Mouse (Mus musculus) midbrain, embryonic 12.5 days (tissue): ENCODE results near the gene Zfp697. TPM values are rescaled to one million over a fixed set of nuclear protein-coding genes. Genes with fewer than 3 reads are reported as not detected.
A peak's percentile ranks its signal among the peaks of the same experiment; 100 is the strongest.
"Not testable (repeated sequence)": the region's sequence is repeated elsewhere in the genome, so short reads cannot be mapped to it uniquely, and the experiment has no call there.

ENCODE experiments used
- ATAC-seq: fragments of 200-750 bp; cut with Nextera tagmentation; 2 replicates; pipeline ENCODE4 v1.8.0; 2017; ENCODE audit warnings: low read depth, moderate TSS enrichment, moderate library complexity; ENCODE audit not compliant: low FRiP score
- H3K27ac ChIP-seq: fragments of 300-500 bp; sonication (generic); replicated peaks from 2 replicates; pipeline ENCODE4 v1.5.1; 2016; ENCODE audit warnings: mild to moderate bottlenecking
- H3K27me3 ChIP-seq: fragments of 300-500 bp; sonication (generic); 2 replicates; pipeline ENCODE4 v1.6.1; 2016; ENCODE audit warnings: mild to moderate bottlenecking
- H3K36me3 ChIP-seq: fragments of 300-500 bp; sonication (generic); 2 replicates; pipeline ENCODE4 v1.6.1; 2016
- H3K4me1 ChIP-seq: fragments of 300-500 bp; sonication (generic); 2 replicates; pipeline ENCODE4 v1.6.1; 2016
- H3K4me2 ChIP-seq: fragments of 300-500 bp; sonication (generic); replicated peaks from 2 replicates; pipeline ENCODE4 v1.6.1; 2016; ENCODE audit warnings: mild to moderate bottlenecking, moderate library complexity
- H3K4me3 ChIP-seq: fragments of 300-500 bp; sonication (generic); 2 replicates; pipeline ENCODE4 v1.5.1; 2016; ENCODE audit warnings: mild to moderate bottlenecking
- H3K9ac ChIP-seq: fragments of 300-500 bp; sonication (generic); replicated peaks from 2 replicates; pipeline ENCODE4 v1.6.1; 2016; ENCODE audit warnings: mild to moderate bottlenecking, moderate library complexity
- H3K9me3 ChIP-seq: fragments of 300-500 bp; sonication (generic); 2 replicates; pipeline ENCODE4 v1.6.1; 2016; ENCODE audit warnings: mild to moderate bottlenecking
- WGBS: fragments of 180-500 bp; shearing (Covaris S2); methylation state at CpG from one replicate; pipeline ENCODE4 v1.1.7; 2016; 5-methylcytosine and 5-hydroxymethylcytosine counted together
- polyA plus RNA-seq: library from polyadenylated mRNA; unstranded; fragments of >200 nt; fragmentation: Nextera tagmentation; extraction: Ambion mirVana; gene quantifications from 2 replicates; pipeline ENCODE4 v1.2.1, GENCODE M21; 2016

Zfp697 gene
- polyA plus RNA-seq, 1 experiment from 2014 or later: 9.9 TPM

DNA sequence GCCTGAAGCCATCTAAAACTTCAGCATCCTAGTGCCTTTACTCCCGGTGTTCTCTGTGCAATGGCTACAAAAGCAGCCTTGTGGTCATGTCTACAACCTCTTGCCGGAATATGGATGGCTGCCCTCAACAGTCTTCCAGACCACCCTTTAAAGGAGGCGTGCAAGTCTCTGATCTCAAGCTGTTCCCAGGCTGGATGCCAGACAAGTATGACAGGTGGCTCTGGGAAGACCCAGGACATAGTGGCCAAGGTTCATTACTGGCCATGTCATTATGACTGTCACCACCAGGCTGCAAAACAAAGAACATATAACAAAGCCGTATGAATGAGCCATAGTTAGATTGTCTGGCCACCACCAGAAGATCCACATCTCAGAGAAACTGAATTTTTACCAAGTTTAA lies 4.0 kb upstream of the Zfp697 start:
- Histone ChIP-seq H3K4me1 (peaks cover 4% of the 10 kb centered on the region), H3K27me3 (no peaks in the 10 kb centered on the region), H3K27ac (no peak overlapping the region), H3K4me3 (no peak overlapping the region), H3K9ac (no peak overlapping the region), H3K36me3 (no peaks in the 10 kb centered on the region), H3K4me2 (no peak overlapping the region), H3K9me3 (no peaks in the 10 kb centered on the region)
- no peak for ATAC-seq
- 94% methylated on average over 4 of the region's 4 CpGs for WGBS

DNA sequence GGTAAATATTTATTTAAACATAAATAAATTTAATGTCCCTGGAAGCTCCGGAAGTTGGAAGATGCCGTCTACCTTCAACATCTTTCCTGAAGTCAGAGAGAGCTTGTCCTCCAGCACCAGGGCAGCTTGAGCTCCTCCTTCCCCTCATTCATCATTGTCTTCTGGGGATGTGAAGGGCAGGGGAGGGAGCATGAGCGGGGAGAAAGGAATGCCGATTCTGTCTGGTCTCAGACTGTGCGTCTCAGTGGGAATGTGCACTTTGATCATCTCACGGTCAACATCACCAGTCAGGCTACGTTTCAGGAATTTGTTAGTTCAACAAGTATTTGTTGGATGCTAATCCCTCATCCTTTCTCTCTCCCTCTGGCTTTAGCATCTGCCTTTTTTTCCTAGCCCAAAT lies 3.0 kb upstream of the Zfp697 start:
- H3K27me3 ChIP-seq: no peaks in the 10 kb centered on the region
- H3K9me3 ChIP-seq: no peaks in the 10 kb centered on the region
- no peak overlapping the region for H3K9ac ChIP-seq
- peaks cover 13% of the 10 kb centered on the region for H3K4me1 ChIP-seq
- H3K4me3 ChIP-seq: no peak overlapping the region
- no peak overlapping the region for H3K27ac ChIP-seq
- 30% methylated on average over 7 of the region's 7 CpGs for WGBS
- H3K4me2 ChIP-seq: no peak overlapping the region
- no peak for ATAC-seq
- no peaks in the 10 kb centered on the region for H3K36me3 ChIP-seq

DNA sequence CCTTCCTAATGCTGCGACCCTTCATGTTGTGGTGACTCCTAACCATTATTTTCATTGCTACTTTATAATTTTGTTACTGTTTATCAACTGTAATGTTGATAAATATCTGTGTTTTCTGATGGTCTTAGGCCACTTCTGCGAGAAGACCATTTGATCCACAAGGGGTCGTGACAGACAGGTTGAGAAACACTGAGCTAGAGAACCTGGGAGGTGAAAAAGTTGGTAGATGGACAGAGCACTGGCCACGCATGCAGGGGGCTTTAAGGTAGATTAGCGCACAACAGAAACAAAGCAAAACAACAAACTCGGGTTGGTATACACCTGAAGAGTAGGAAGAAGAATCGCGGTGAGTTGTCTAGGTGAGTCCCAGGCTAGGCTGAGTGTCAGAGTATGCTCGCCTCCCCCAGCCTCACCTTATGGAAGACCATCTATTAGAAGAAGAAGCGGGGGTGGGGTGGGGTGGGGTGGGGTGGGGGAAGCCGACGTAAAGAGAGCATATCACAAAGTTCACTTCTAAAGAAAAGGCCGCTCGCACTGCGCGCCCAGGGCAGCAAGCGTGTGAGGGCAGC lies 500 bp upstream of the Zfp697 start:
- WGBS: 6% methylated on average over 17 of the region's 17 CpGs
- H3K27ac ChIP-seq: peak overlapping the region; percentile 90; the same call in 1 of the 2 replicates
- H3K4me3 ChIP-seq: peak overlapping the region; percentile 89
- H3K27me3 ChIP-seq: no peaks in the 10 kb centered on the region
- peak overlapping the region; percentile 92 for H3K9ac ChIP-seq
- peaks cover 16% of the 10 kb centered on the region for H3K4me1 ChIP-seq
- H3K36me3 ChIP-seq: no peaks in the 10 kb centered on the region
- peak; percentile 17 for ATAC-seq
- H3K9me3 ChIP-seq: no peaks in the 10 kb centered on the region
- peak overlapping the region; percentile 87 for H3K4me2 ChIP-seq

DNA sequence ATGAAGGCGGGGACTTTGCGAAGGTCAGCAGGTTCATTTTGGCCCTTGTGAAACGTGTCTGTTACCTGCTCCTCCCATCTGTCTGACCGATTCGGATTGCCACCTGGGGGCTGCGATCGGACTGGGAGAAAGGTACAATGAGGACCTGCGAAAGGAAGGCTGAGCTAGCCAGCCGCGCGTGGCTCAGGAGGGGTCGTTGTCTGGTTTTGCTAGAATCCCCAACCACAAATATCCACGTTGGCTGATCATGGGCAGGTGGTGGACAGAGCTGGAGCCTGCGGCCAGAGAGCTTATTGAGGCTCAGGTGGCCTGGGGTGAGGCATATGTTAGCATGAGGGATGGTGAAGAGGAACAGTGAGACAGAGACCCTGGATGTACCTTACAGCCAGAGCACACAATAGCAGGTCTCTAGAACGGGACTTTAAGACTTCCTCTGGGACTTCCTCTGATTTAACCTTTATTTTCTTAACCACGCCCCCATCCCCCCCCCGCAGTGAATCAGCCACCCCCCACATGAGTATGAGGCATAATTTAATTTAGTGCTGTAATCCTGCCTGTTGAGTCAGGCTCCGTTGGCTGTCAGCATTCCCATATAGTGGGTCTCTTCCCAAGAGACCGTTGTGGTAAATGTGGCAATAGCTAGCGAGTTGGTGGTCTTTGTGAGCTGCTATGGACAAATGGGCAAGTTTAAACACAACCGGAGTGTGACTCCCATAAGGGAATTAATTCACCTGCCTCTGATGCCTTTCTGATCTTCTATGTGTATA lies 946 bp downstream of the Zfp697 start:
- H3K9ac ChIP-seq: peak overlapping the region; percentile 92
- peak; percentile 29 for ATAC-seq
- no peaks in the 10 kb centered on the region for H3K27me3 ChIP-seq
- peak overlapping the region; percentile 89 for H3K4me3 ChIP-seq
- H3K4me2 ChIP-seq: peak overlapping the region; percentile 87
- no peaks in the 10 kb centered on the region for H3K36me3 ChIP-seq
- peaks cover 19% of the 10 kb centered on the region for H3K4me1 ChIP-seq
- H3K27ac ChIP-seq: peak overlapping the region; percentile 90
- 9% methylated on average over 21 of the region's 21 CpGs for WGBS
- no peaks in the 10 kb centered on the region for H3K9me3 ChIP-seq

DNA sequence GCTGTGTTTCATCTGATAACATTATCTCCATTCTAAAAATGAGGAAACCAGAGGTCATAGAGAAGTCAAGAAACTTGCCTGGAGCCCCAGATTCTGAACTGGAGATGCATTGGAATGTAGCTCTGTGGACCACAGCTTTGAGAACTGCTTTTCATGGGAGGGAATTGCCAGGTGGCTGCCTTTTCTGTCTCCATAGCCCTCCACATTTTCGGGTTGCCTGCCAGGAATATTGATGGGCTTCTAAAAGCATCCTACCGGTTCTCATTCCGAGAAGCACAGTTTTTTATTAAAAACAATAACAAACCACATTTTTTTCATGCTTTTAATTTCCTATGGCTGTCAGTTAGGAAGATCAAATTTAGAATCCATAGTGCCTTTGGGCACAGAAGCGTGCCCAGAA lies 4.8 kb downstream of the Zfp697 start:
- Histone ChIP-seq H3K9ac (no peak overlapping the region), H3K27ac (no peak overlapping the region), H3K36me3 (no peaks in the 10 kb centered on the region), H3K27me3 (no peaks in the 10 kb centered on the region), H3K4me3 (no peak overlapping the region), H3K4me2 (no peak overlapping the region), H3K4me1 (peaks cover 19% of the 10 kb centered on the region), H3K9me3 (no peaks in the 10 kb centered on the region)
- no peak for ATAC-seq
- WGBS: 85% methylated on average over 4 of the region's 4 CpGs

DNA sequence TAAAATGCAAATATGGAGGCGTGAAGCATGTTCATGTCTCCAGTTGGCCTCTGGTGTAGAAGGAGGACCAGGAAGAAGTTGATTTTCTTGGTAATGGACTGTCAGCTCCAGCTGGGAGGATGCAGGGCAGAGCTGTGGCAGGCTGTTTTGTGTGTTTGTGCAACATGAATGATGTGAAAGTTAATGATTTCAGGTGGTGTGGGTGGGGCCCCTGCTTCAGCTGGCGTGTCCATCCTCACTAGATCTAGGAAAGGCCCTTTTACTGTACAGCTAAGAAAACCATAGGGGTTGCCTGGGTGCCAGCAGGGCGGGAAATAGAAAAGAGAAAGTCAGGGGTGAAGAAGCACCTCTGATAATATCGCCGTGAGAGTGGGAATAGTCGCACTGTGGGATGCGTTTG lies 5.5 kb downstream of the Zfp697 start:
- Histone ChIP-seq H3K27me3 (no peaks in the 10 kb centered on the region), H3K9ac (no peak overlapping the region), H3K36me3 (no peaks in the 10 kb centered on the region), H3K4me2 (no peak overlapping the region), H3K27ac (no peak overlapping the region), H3K9me3 (no peaks in the 10 kb centered on the region), H3K4me1 (peaks cover 19% of the 10 kb centered on the region), H3K4me3 (no peak overlapping the region)
- ATAC-seq: no peak
- WGBS: 85% methylated on average over 7 of the region's 7 CpGs

DNA sequence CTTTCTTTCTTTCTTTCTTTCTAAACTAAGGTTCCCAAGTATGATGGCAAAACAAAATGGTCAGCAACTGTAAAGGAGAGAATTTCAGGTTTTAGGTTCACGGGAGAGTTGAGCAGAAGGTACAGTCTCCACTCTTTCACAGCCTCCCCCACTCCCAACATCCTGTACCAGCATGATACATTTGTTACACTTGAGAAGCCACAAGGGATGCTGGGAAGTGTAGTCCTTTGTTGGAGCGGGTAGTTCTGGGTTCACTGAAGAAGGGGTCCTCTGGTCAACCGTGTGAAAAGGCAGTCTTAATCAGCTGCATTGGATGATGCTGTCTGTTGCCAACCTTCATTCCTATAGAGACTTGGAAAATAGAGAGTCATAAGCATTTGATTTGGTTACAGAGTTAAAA lies 7.0 kb downstream of the Zfp697 start:
- no peak for ATAC-seq
- no peak overlapping the region for H3K4me2 ChIP-seq
- WGBS: 75% methylated on average over 3 of the region's 3 CpGs
- H3K27ac ChIP-seq: no peak overlapping the region
- H3K9ac ChIP-seq: no peak overlapping the region
- H3K36me3 ChIP-seq: no peaks in the 10 kb centered on the region
- H3K9me3 ChIP-seq: no peaks in the 10 kb centered on the region
- H3K4me1 ChIP-seq: peaks cover 6% of the 10 kb centered on the region; the same call in 1 of the 2 replicates
- H3K4me3 ChIP-seq: no peak overlapping the region
- no peaks in the 10 kb centered on the region for H3K27me3 ChIP-seq

DNA sequence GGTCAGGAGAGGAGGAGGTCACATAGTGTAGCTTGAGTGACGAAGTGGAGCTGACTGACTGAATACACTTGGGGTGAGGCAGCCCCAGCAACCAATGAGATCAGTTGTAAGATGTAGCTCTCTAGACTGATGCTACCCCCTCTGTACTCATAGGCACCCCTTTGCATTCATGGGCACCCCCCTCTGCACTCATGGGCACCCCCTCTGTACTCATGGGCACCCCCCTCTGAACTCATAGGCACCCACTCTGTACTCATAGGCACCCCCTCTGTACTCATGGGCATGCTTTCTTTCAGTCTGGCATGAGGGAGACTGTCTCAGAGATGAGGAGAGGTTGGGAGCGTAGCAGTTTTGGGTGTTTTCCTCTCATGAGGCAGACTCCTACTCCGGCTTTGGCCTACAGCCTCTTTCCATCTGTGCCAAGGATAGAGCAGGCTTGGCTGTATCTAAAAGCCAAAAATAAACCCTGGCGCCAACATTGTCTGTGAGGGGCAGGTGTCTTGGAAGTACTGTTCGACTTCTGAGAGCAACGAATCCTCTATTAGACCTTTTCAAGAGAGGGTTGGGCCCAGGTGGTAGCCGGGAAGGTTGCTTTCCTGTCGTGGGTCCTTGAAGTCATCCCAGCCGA lies 22.1 kb downstream of the Zfp697 start:
- H3K4me1 ChIP-seq, H3K27me3 ChIP-seq, H3K27ac ChIP-seq, H3K9ac ChIP-seq, H3K4me3 ChIP-seq, ATAC-seq, H3K4me2 ChIP-seq, H3K36me3 ChIP-seq, H3K9me3 ChIP-seq: not testable (repeated sequence)
- 95% methylated on average over 9 of the region's 9 CpGs for WGBS

DNA sequence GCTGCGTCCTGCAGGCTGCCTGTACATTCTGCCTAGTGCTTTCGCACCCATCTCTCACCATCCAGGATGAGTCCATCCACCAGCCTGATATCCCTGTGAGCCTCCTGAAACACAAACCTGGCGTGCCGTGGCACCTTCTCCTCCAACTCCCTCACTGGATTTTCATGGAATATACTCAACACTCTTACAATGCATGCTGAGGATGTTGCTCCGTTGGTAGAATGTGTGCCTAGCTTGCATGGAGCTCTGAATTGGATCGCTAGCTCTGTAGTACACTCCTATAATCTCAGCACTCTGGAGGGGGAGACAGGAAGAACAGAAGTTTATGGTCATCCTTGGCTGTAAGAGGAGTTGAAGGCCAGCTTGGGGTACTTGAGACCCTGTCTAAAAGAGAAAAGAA lies 23.6 kb downstream of the Zfp697 start:
- H3K4me1 ChIP-seq, H3K27me3 ChIP-seq, H3K27ac ChIP-seq, H3K36me3 ChIP-seq, H3K4me3 ChIP-seq, H3K4me2 ChIP-seq, ATAC-seq, H3K9me3 ChIP-seq, H3K9ac ChIP-seq: not testable (repeated sequence)
- WGBS: 90% methylated on average over 6 of the region's 6 CpGs

DNA sequence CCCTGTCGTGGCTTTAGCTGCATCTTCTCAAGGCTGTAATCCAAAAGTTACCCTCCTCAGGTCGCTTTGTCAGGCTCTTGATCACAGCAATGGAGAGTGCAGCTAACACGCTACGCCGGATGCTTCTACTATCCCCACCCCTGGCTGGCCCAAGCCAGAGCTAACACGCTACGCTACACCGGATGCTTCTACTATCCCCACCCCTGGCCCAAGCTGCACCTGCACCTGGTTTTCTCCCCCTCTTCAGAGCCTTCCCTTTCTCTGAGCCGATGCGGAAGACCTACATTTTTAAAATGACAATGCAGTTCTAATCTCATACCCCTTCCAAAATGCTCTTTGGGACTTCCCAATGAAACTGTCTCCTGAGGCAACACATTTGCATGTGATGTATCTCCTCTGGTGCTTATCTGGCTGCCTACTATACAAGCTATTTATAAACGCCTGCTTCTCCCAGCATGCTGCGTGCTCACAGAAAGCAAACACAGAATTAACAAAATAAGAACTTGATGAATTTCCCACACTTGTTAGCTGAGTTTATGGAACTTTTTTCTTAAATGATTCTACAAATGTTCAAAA lies 24.4 kb downstream of the Zfp697 start:
- H3K9ac ChIP-seq, H3K4me3 ChIP-seq, H3K36me3 ChIP-seq, H3K9me3 ChIP-seq, ATAC-seq, H3K4me1 ChIP-seq, H3K27me3 ChIP-seq, H3K4me2 ChIP-seq, H3K27ac ChIP-seq: not testable (repeated sequence)
- 57% methylated on average over 12 of the region's 12 CpGs for WGBS

DNA sequence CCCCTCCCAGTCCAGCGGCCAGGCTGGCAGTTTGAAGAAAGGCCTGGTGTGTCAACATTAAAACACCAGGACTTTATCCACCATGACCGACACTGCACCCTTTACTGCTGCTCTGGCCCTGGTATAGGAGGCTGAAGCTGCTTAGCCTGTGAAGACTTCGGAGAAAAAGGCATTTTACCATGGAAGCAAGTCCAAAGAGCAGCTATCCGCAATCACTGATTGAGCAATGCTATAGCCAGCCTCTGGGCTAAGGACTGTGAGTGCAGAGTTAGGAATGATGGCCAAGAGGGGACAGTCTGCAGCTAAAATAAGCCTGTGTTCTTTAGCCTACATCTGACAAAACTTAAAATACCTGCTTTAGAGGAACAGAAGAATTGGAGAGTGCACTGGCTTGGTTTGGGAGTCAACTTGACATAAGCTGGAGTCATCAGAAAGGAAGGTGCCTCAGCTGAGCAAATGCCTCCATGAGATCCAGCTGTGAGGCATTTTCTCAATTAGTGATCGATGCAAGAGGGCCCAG lies 25.1 kb downstream of the Zfp697 start:
- H3K27ac ChIP-seq, H3K9ac ChIP-seq, H3K36me3 ChIP-seq, H3K4me3 ChIP-seq, H3K4me1 ChIP-seq, H3K27me3 ChIP-seq, ATAC-seq, H3K9me3 ChIP-seq, H3K4me2 ChIP-seq: not testable (repeated sequence)
- WGBS: 66% methylated on average over 5 of the region's 5 CpGs
